11 mouse cellular contexts compared by ENCODE assay signal in the genomic region with DNA sequence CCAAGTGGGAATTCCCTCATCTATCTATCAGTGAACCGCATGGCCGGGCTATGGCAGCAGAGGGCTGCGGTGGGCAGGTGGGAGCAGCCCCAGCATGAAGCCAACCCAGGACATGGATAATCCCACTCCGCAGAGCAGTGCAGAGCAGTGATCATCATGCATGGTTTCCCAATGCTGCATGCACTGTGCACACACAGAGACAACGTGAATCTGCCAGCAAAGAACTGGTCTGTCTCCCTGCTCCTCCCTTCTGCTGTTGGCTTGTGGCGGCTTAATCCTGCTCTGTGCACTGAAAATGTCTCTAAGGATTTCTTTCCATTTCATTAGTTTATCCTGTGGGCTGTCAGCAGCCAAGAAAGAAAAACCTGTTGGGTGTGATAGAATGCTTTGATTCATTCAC.
A peak's percentile ranks its signal among the peaks of the same experiment; 100 is the strongest.
DNase-seq lines count a peak whose midpoint lies in the region; ATAC-seq and TF ChIP-seq lines count a peak whose summit lies in the region.
"Had no signal": no experiment of that assay in that cellular context is flagged by ENCODE, and none has a peak within 500 bp of the region (broad histone marks: within the 10 kb centered on the region; RNA-seq: fewer than 3 reads in every experiment).

No protein-coding gene starts in this region.

- no peak overlapping the region for H3K4me2 ChIP-seq in hindbrain, embryonic 11.5 days (replicated peaks; ENCODE audit: low read depth, low read length)
- no peak overlapping the region for H3K4me2 ChIP-seq in neural tube, embryonic 15.5 days
- H3K4me2 ChIP-seq: heart, embryonic 13.5 days had no signal

- H3K4me3 ChIP-seq in gastrocnemius, adult 2 months = no peak overlapping the region
- no peak overlapping the region for H3K4me3 ChIP-seq in hindbrain, embryonic 11.5 days (ENCODE audit: low read depth, low read length)
- no peak overlapping the region for H3K4me3 ChIP-seq in neural tube, embryonic 15.5 days (replicated peaks)
- H3K4me3 ChIP-seq: heart, embryonic 13.5 days had no signal

- no peaks in the 10 kb centered on the region for H3K9me3 ChIP-seq in hindbrain, embryonic 11.5 days (ENCODE audit: control insufficient read depth, low read length)
- no peaks in the 10 kb centered on the region for H3K9me3 ChIP-seq in neural tube, embryonic 15.5 days (replicated peaks)
- H3K9me3 ChIP-seq: heart, embryonic 13.5 days had no signal

- DNase-seq in gastrocnemius, adult 2 months = no peak
- no peak for DNase-seq in gastrocnemius, postnatal 10 days
- DNase-seq in cerebellum, postnatal 25 days = peak; percentile 61 to 70
- DNase-seq in hindbrain, embryonic 11.5 days (ENCODE audit: low spot score) = no peak
- no peak for DNase-seq in adrenal gland, postnatal 14 days
- DNase-seq in adrenal gland, adult 2 months = no peak
- no peak for DNase-seq in ovary, postnatal 36 days (ENCODE audit: low spot score)
- DNase-seq: lung, postnatal 10 days had no signal

- H3K36me3 ChIP-seq in hindbrain, embryonic 11.5 days (ENCODE audit: control insufficient read depth, insufficient read depth, low read length) = no peaks in the 10 kb centered on the region
- no peaks in the 10 kb centered on the region for H3K36me3 ChIP-seq in neural tube, embryonic 15.5 days

- 61% methylated on average over 6 of the region's 6 CpGs for WGBS in hindbrain, embryonic 11.5 days
- 47% methylated on average over 6 of the region's 6 CpGs for WGBS in neural tube, embryonic 15.5 days

- H3K27ac ChIP-seq in gastrocnemius, adult 2 months = peak overlapping the region; percentile 72
- H3K27ac ChIP-seq in hindbrain, embryonic 11.5 days (ENCODE audit: low read depth, low read length) = no peak overlapping the region
- no peak overlapping the region for H3K27ac ChIP-seq in neural tube, embryonic 15.5 days (replicated peaks)
- H3K27ac ChIP-seq: heart, embryonic 13.5 days; kidney, postnatal 0 days had no signal

- H3K9ac ChIP-seq in hindbrain, embryonic 11.5 days (ENCODE audit: low read depth, low read length) = no peak overlapping the region
- H3K9ac ChIP-seq in neural tube, embryonic 15.5 days (replicated peaks) = no peak overlapping the region

- no peak for TF ChIP-seq CTCF in gastrocnemius, adult 2 months (IDR thresholded peaks at IDR 0.05)

- intact Hi-C loops in gastrocnemius, adult 2 months (cut with DNase I) = no loop called here

- no peaks in the 10 kb centered on the region for H3K27me3 ChIP-seq in hindbrain, embryonic 11.5 days (ENCODE audit: control insufficient read depth, insufficient read depth, low read length)
- no peaks in the 10 kb centered on the region for H3K27me3 ChIP-seq in neural tube, embryonic 15.5 days (replicated peaks)
- H3K27me3 ChIP-seq: heart, embryonic 13.5 days had no signal

- peak; percentile 36; the same call in 1 of the 2 replicates for ATAC-seq in hindbrain, embryonic 11.5 days (ENCODE audit: low FRiP score)
- ATAC-seq in neural tube, embryonic 15.5 days (ENCODE audit: low FRiP score) = peak; percentile 45; the same call in 1 of the 2 replicates

- peaks cover 12% of the 10 kb centered on the region for H3K4me1 ChIP-seq in hindbrain, embryonic 11.5 days (replicated peaks; ENCODE audit: control insufficient read depth, insufficient read depth, low read length)
- H3K4me1 ChIP-seq in neural tube, embryonic 15.5 days = peaks cover 45% of the 10 kb centered on the region

Comparison
In these comparisons a context has a peak if more than half of its experiments do, and no peak if none do; other contexts are left out.
1. DNase-seq: peak in cerebellum, postnatal 25 days (2 of 2); none in gastrocnemius, adult 2 months (single experiment), gastrocnemius, postnatal 10 days (single experiment), hindbrain, embryonic 11.5 days (single experiment), adrenal gland, postnatal 14 days (single experiment), adrenal gland, adult 2 months (single experiment) and ovary, postnatal 36 days (single experiment).